Comparison of ENCODE assay signal across 14 mouse cellular contexts in genomic region chr17:48027677-48028076, GRCm38 (mm10). TPM values are rescaled to one million over a fixed set of nuclear protein-coding genes. Genes with fewer than 3 reads are reported as not detected.
DNase-seq lines count a peak whose midpoint lies in the region; ATAC-seq and TF ChIP-seq lines count a peak whose summit lies in the region.
"Had no signal": no experiment of that assay in that cellular context is flagged by ENCODE, and none has a peak within 500 bp of the region (broad histone marks: within the 10 kb centered on the region; RNA-seq: fewer than 3 reads in every experiment).

No protein-coding gene starts in this region.

- TF ChIP-seq POLR2A in heart, adult 2 months (IDR thresholded peaks at IDR 0.05; ENCODE audit: insufficient read depth, low read depth, low read length), result no peak

- H3K4me3 ChIP-seq in heart, adult 2 months, result no peak overlapping the region
- no peak overlapping the region for H3K4me3 ChIP-seq in stomach, embryonic 14.5 days (ENCODE audit: low read depth, low read length)
- no peak overlapping the region for H3K4me3 ChIP-seq in stomach, postnatal 0 days (ENCODE audit: low read depth, low read length)
- no peak overlapping the region for H3K4me3 ChIP-seq in heart, postnatal 0 days (ENCODE audit: low read depth, low read length)

- no peak for TF ChIP-seq EP300 in heart, adult 2 months (IDR thresholded peaks at IDR 0.05; ENCODE audit: insufficient read depth, low read depth, low read length)
- TF ChIP-seq EP300 in stomach, postnatal 0 days (optimal IDR thresholded peaks at IDR 0.05), result no peak
- TF ChIP-seq EP300 in heart, postnatal 0 days (IDR thresholded peaks at IDR 0.05; ENCODE audit: low read depth), result no peak

- no peaks in the 10 kb centered on the region for H3K36me3 ChIP-seq in heart, adult 2 months (ENCODE audit: control insufficient read depth, insufficient read depth, low read length)
- H3K36me3 ChIP-seq in stomach, embryonic 14.5 days (ENCODE audit: control insufficient read depth, insufficient read depth, low read length), result no peaks in the 10 kb centered on the region
- H3K36me3 ChIP-seq in stomach, postnatal 0 days (ENCODE audit: control insufficient read depth, insufficient read depth, low read length), result no peaks in the 10 kb centered on the region
- no peaks in the 10 kb centered on the region for H3K36me3 ChIP-seq in heart, postnatal 0 days (replicated peaks; ENCODE audit: control insufficient read depth, insufficient read depth, low read length)

- no peak for TF ChIP-seq CTCF in heart, adult 2 months (IDR thresholded peaks at IDR 0.05)
- TF ChIP-seq CTCF in stomach, postnatal 0 days (IDR thresholded peaks at IDR 0.05; ENCODE audit: low read depth), result no peak
- no peak for TF ChIP-seq CTCF in heart, postnatal 0 days (IDR thresholded peaks at IDR 0.05; ENCODE audit: low read depth)

- DNase-seq in heart, adult 2 months, result peak; percentile 38 to 46
- DNase-seq in heart, postnatal 25 days (ENCODE audit: low spot score), result no peak
- DNase-seq in stomach, postnatal 0 days (ENCODE audit: low spot score), result no peak
- no peak for DNase-seq in heart, postnatal 0 days (ENCODE audit: low spot score)
- DNase-seq in embryo, embryonic 9.5 days (ENCODE audit: extremely low spot score), result no peak
- DNase-seq in left cerebral cortex, adult 11 months (ENCODE audit: low spot score), result no peak
- DNase-seq: right cerebral cortex, postnatal 25 days; thymus, adult 2 months had no signal

- 43% methylated on average over 6 of the region's 6 CpGs for WGBS in heart, adult 2 months
- WGBS in stomach, embryonic 14.5 days, result 55% methylated on average over 6 of the region's 6 CpGs
- WGBS in stomach, postnatal 0 days, result 54% methylated on average over 6 of the region's 6 CpGs
- WGBS in heart, postnatal 0 days, result 19% methylated on average over 6 of the region's 6 CpGs

- peak; percentile 14; the same call in 1 of the 2 replicates for ATAC-seq in stomach, embryonic 14.5 days (ENCODE audit: insufficient number of reproducible peaks, insufficient read depth, low FRiP score, low read depth)
- no peak for ATAC-seq in stomach, postnatal 0 days (ENCODE audit: low FRiP score, low TSS enrichment)
- ATAC-seq in heart, postnatal 0 days (ENCODE audit: insufficient read depth, low read depth), result peak; percentile 37; the same call in 1 of the 2 replicates
- ATAC-seq: inflammation-experienced regulatory T-cells, adult 6 months had no signal

- no peaks in the 10 kb centered on the region for H3K79me2 ChIP-seq in heart, adult 2 months (replicated peaks; ENCODE audit: control insufficient read depth, insufficient read depth, low read length)

- no peaks in the 10 kb centered on the region for H3K27me3 ChIP-seq in heart, adult 2 months (ENCODE audit: control insufficient read depth, insufficient read depth, low read length)
- H3K27me3 ChIP-seq in stomach, embryonic 14.5 days (ENCODE audit: control insufficient read depth, insufficient read depth, low read length), result no peaks in the 10 kb centered on the region
- H3K27me3 ChIP-seq in stomach, postnatal 0 days (ENCODE audit: control insufficient read depth, insufficient read depth, low read length), result no peaks in the 10 kb centered on the region
- no peaks in the 10 kb centered on the region; the same call in 1 of the 2 replicates for H3K27me3 ChIP-seq in heart, postnatal 0 days (ENCODE audit: control insufficient read depth, insufficient read depth, low read length)

- H3K4me2 ChIP-seq in stomach, embryonic 14.5 days (replicated peaks; ENCODE audit: low read depth, low read length), result no peak overlapping the region
- no peak overlapping the region for H3K4me2 ChIP-seq in stomach, postnatal 0 days (replicated peaks; ENCODE audit: low read depth)
- no peak overlapping the region for H3K4me2 ChIP-seq in heart, postnatal 0 days (ENCODE audit: low read depth, low read length)

- no peaks in the 10 kb centered on the region for H3K9me3 ChIP-seq in stomach, embryonic 14.5 days (ENCODE audit: control insufficient read depth, low read depth, low read length)
- H3K9me3 ChIP-seq in stomach, postnatal 0 days (ENCODE audit: control insufficient read depth, low read length), result no peaks in the 10 kb centered on the region
- no peaks in the 10 kb centered on the region for H3K9me3 ChIP-seq in heart, postnatal 0 days (replicated peaks; ENCODE audit: control insufficient read depth, low read length)

- intact Hi-C loops in heart, adult 2 months (cut with DNase I), result no loop called here
- intact Hi-C loops in heart, postnatal 25 days (cut with DNase I), result no loop called here

- H3K27ac ChIP-seq in heart, adult 2 months, result no peak overlapping the region
- no peak overlapping the region for H3K27ac ChIP-seq in stomach, embryonic 14.5 days (ENCODE audit: low read length)
- H3K27ac ChIP-seq in stomach, postnatal 0 days (replicated peaks), result no peak overlapping the region
- 0 out of 2 replicates have a peak overlapping the region, but pooled peaks have one; percentile 10 for H3K27ac ChIP-seq in heart, postnatal 0 days (ENCODE audit: low read depth)

- peaks cover 4% of the 10 kb centered on the region; the same call in 1 of the 2 replicates for H3K4me1 ChIP-seq in heart, adult 2 months (ENCODE audit: control insufficient read depth, insufficient read depth, low read length)
- H3K4me1 ChIP-seq in stomach, embryonic 14.5 days (ENCODE audit: control insufficient read depth, insufficient read depth, low read length), result peaks cover 56% of the 10 kb centered on the region
- peaks cover 8% of the 10 kb centered on the region for H3K4me1 ChIP-seq in stomach, postnatal 0 days (replicated peaks; ENCODE audit: control insufficient read depth, insufficient read depth)
- peaks cover 33% of the 10 kb centered on the region for H3K4me1 ChIP-seq in heart, postnatal 0 days (ENCODE audit: control insufficient read depth, insufficient read depth)

- no peak overlapping the region for H3K9ac ChIP-seq in heart, adult 2 months (ENCODE audit: low read depth, low read length)
- H3K9ac ChIP-seq in stomach, embryonic 14.5 days (replicated peaks; ENCODE audit: low read depth, low read length), result no peak overlapping the region
- H3K9ac ChIP-seq in stomach, postnatal 0 days (ENCODE audit: low read length), result no peak overlapping the region
- H3K9ac ChIP-seq in heart, postnatal 0 days (replicated peaks; ENCODE audit: low read depth, low read length), result no peak overlapping the region

RNA-seq across cellular contexts. Expression of gene 1700122O11Rik, which starts 10.4 kb away (rescaled TPM):
- total RNA-seq in heart, adult 2 months (2021), result not detected
- polyA plus RNA-seq in heart, adult 2 months (2012; rRNA removed), result not detected in 2 replicates
- not detected for total RNA-seq in heart, postnatal 25 days (2021)
- polyA plus RNA-seq in stomach, embryonic 14.5 days (2014; fragmentation: Nextera tagmentation; extraction: Ambion mirVana), result not detected in 2 replicates
- polyA plus RNA-seq in stomach, postnatal 0 days (2015; fragmentation: Nextera tagmentation; extraction: Ambion mirVana), result not detected in 2 replicates
- total RNA-seq in heart, postnatal 0 days (2014; rRNA removed; ENCODE audit: low replicate concordance), result not detected in 2 replicates
- not detected in 2 replicates for polyA plus RNA-seq in heart, postnatal 0 days (2015; fragmentation: Nextera tagmentation; extraction: Ambion mirVana)
- total RNA-seq: gastrocnemius, adult 8-10 months; layer of hippocampus, postnatal 25 days; megakaryocyte-erythroid progenitor cell, adult 5-6 weeks had no signal
- polyA plus RNA-seq: inflammation-experienced regulatory T-cells, adult 6 months; neural tube, embryonic 11.5 days; thymus, adult 2 months had no signal

Comparison
In these comparisons a context has a peak if more than half of its experiments do, and no peak if none do; other contexts are left out.
1. DNase-seq: peak in heart, adult 2 months (2 of 2); none in heart, postnatal 25 days (single experiment), stomach, postnatal 0 days (single experiment), heart, postnatal 0 days (single experiment), embryo, embryonic 9.5 days (single experiment) and left cerebral cortex, adult 11 months (single experiment).